Mouse (Mus musculus): Measurements from ENCODE around the gene Hao2.
A peak's percentile ranks its signal among the peaks of the same experiment; 100 is the strongest.

Hao2 gene

DNA sequence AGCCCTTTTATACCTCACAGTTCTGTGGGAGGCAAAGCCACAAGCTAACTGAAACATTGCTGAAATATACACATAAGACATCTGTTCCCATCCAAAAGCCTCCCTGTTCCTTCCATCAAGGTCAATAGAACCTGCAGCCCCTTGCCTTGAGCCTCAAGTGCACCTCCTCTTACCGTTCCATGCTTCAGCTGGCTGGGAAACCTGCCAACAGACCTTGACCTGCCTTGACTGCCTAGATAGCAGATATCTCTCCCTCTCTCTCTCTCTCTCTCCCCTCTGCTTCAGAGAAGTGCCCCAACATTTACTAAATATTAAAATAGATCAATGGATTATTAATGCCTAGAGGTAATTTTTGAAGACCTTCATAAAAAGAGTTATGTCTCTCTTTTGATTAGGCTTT is 38.8 kb upstream of the Hao2 start:
- Histone ChIP-seq H3K36me3 (ENCODE audit: insufficient read depth, low read length) (no peaks in the 10 kb centered on the region), H3K4me1 (replicated peaks; ENCODE audit: low read depth, low read length) (no peaks in the 10 kb centered on the region), H3K9me3 (ENCODE audit: low read length) (no peaks in the 10 kb centered on the region), H3K27me3 (ENCODE audit: insufficient read depth, low read length) (no peaks in the 10 kb centered on the region), H3K4me3 (replicated peaks; ENCODE audit: low read length) (no peak overlapping the region)
- no peak for TF ChIP-seq CTCF (conservative IDR thresholded peaks at IDR 0.05; ENCODE audit: low read length)
- TF ChIP-seq POU5F1 (IDR thresholded peaks at IDR 0.05; ENCODE audit: borderline replicate concordance, low read length): no peak

DNA sequence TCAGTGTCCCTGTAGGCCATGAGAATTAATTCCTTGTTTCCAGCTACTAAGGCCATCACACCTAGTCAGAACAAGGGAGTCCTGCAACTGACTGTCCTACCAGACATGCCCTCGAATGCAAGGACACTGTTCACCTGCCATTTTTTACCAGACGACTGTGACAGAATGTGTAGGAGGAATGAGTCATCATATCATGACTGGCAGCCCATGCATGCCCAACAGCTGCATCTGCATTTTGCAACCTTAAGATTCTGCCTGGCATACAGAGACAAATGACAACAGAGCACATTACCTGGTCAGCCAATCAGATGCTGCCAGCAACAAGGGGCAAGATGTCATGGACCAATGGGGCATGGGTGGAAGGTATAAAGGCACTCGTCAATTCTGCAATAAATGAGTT is 27.4 kb upstream of the Hao2 start:
- H3K36me3 ChIP-seq (ENCODE audit: insufficient read depth, low read length): no peaks in the 10 kb centered on the region
- TF ChIP-seq CTCF (conservative IDR thresholded peaks at IDR 0.05; ENCODE audit: low read length) (no peak), POU5F1 (IDR thresholded peaks at IDR 0.05; ENCODE audit: borderline replicate concordance, low read length) (no peak), NANOG (IDR thresholded peaks at IDR 0.05; ENCODE audit: borderline replicate concordance, low read length) (no peak)
- H3K9me3 ChIP-seq (ENCODE audit: low read length): no peaks in the 10 kb centered on the region
- H3K4me3 ChIP-seq (replicated peaks; ENCODE audit: low read length): no peak overlapping the region
- H3K4me1 ChIP-seq (replicated peaks; ENCODE audit: low read depth, low read length): no peaks in the 10 kb centered on the region
- no peaks in the 10 kb centered on the region for H3K27me3 ChIP-seq (ENCODE audit: insufficient read depth, low read length)

DNA sequence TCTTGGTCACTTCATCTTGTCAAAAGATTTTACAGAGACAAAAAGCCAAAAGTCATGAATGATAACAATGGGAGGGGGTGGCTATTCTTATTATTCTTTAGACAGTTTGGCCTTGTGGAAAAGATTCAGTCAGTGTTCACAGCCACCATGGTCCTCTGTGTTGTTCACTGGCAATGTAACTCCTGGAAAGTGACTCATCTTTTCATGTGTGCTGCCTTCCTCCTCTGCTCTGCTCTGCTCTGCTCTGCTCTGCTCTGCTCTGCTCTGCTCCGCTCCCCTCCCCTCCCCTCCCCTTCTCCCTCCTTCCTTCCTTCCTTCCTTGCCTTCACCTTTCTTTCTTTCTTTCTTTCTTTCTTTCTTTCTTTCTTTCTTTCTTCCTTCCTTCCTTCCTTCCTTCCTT is 24.2 kb upstream of the Hao2 start:
- H3K9me3 ChIP-seq (ENCODE audit: low read length): no peaks in the 10 kb centered on the region

DNA sequence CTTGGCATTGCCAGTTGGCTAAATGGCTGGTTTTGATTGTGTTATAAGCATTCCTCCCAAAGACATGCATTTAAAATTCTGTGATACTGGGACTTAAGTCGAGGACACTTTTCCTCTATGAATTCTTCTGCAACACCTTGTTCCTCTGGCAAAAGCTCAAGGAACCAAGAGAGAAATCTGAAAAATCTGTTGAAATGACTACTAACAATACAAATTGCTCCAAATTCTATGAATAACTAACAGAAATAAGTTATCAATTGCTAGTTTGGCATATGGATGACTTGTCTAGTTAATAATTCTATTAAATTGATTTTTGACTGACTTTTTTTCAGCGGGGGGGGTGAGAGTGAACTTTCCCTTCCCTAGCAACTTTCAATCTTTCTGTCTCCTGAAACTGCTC is 23.8 kb upstream of the Hao2 start:
- Histone ChIP-seq H3K4me3 (replicated peaks; ENCODE audit: low read length) (no peak overlapping the region), H3K36me3 (ENCODE audit: insufficient read depth, low read length) (no peaks in the 10 kb centered on the region), H3K9me3 (ENCODE audit: low read length) (no peaks in the 10 kb centered on the region), H3K27me3 (ENCODE audit: insufficient read depth, low read length) (no peaks in the 10 kb centered on the region), H3K4me1 (replicated peaks; ENCODE audit: low read depth, low read length) (no peaks in the 10 kb centered on the region)
- TF ChIP-seq NANOG (IDR thresholded peaks at IDR 0.05; ENCODE audit: borderline replicate concordance, low read length) (no peak), POU5F1 (IDR thresholded peaks at IDR 0.05; ENCODE audit: borderline replicate concordance, low read length) (no peak), CTCF (conservative IDR thresholded peaks at IDR 0.05; ENCODE audit: low read length) (no peak)

More for the DNA sequence above, 24.2 kb upstream of the Hao2 start:
- H3K27me3 ChIP-seq (ENCODE audit: insufficient read depth, low read length): no peaks in the 10 kb centered on the region
- H3K36me3 ChIP-seq (ENCODE audit: insufficient read depth, low read length): no peaks in the 10 kb centered on the region
- H3K4me3 ChIP-seq (replicated peaks; ENCODE audit: low read length): no peak overlapping the region
- no peak for TF ChIP-seq CTCF (conservative IDR thresholded peaks at IDR 0.05; ENCODE audit: low read length)
- no peak for TF ChIP-seq NANOG (IDR thresholded peaks at IDR 0.05; ENCODE audit: borderline replicate concordance, low read length)
- TF ChIP-seq POU5F1 (IDR thresholded peaks at IDR 0.05; ENCODE audit: borderline replicate concordance, low read length): no peak
- H3K4me1 ChIP-seq (replicated peaks; ENCODE audit: low read depth, low read length): no peaks in the 10 kb centered on the region

DNA sequence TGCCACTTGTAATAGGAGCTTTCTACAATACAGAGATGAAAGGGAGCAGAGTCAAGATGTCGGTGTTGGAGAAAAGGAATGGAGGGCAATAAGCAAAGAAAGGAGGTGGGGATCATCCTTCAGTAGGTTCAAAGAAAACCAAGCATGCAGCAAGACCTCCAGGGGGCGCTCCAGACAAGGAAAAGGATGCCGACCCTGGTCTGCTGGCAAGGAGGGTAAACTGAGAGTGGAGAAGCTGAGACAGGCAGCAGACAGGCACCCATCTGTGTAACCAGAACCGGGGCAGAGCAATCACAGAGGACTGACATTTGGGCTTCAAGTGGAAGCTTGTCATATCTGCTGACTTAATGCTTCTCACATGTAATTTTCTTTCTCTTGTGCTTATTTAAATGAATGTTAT is 22.6 kb upstream of the Hao2 start:
- Histone ChIP-seq H3K4me1 (replicated peaks; ENCODE audit: low read depth, low read length) (no peaks in the 10 kb centered on the region), H3K27me3 (ENCODE audit: insufficient read depth, low read length) (no peaks in the 10 kb centered on the region), H3K9me3 (ENCODE audit: low read length) (no peaks in the 10 kb centered on the region), H3K36me3 (ENCODE audit: insufficient read depth, low read length) (no peaks in the 10 kb centered on the region), H3K4me3 (replicated peaks; ENCODE audit: low read length) (no peak overlapping the region)
- TF ChIP-seq NANOG (IDR thresholded peaks at IDR 0.05; ENCODE audit: borderline replicate concordance, low read length) (no peak), CTCF (conservative IDR thresholded peaks at IDR 0.05; ENCODE audit: low read length) (peak; percentile 65)

DNA sequence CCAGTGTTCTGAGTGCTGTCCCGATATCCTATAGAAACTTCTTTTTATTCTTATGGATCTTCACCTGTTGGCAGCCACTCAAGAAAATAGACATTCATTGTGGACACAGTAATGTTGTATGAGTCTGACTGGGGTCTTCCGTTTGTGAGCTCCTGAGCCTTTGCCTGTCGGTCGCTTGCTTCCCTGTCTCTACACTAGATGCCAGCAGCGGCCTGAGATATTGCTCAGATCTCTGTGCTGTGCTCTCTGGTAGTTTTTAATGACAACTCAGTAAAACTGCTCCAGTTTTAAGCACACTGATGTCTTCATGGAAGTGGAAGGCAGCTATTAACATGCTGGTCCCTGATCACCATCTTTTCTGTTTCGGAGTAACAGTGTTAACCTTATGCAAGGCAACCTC is 20.6 kb upstream of the Hao2 start:
- H3K4me3 ChIP-seq (replicated peaks; ENCODE audit: low read length): no peak overlapping the region
- no peaks in the 10 kb centered on the region for H3K4me1 ChIP-seq (replicated peaks; ENCODE audit: low read depth, low read length)
- H3K27me3 ChIP-seq (ENCODE audit: insufficient read depth, low read length): no peaks in the 10 kb centered on the region
- no peaks in the 10 kb centered on the region for H3K36me3 ChIP-seq (ENCODE audit: insufficient read depth, low read length)
- TF ChIP-seq NANOG (IDR thresholded peaks at IDR 0.05; ENCODE audit: borderline replicate concordance, low read length): no peak
- no peak for TF ChIP-seq CTCF (conservative IDR thresholded peaks at IDR 0.05; ENCODE audit: low read length)
- no peak for TF ChIP-seq POU5F1 (IDR thresholded peaks at IDR 0.05; ENCODE audit: borderline replicate concordance, low read length)
- H3K9me3 ChIP-seq (ENCODE audit: low read length): no peaks in the 10 kb centered on the region

DNA sequence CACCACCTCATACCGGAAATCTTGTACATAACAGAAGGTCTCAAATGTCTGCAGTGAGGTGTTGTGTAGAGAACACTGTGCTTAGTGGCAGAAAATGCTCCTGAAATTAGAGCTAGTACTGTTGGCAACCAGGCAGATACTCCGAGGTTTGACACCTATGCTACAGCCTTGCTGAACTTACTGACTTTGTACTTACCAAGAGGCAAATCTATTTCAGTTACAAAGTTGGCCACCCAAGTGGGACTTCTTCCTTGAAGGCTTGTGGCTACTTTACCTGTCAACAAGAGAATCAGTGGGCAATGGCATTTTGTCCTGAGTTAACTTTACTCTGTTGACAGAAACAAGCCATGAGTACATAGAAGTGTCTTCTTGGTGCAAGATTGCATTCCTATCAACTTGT is 4.6 kb upstream of the Hao2 start:
- H3K4me1 ChIP-seq (replicated peaks; ENCODE audit: low read depth, low read length): no peaks in the 10 kb centered on the region
- H3K4me3 ChIP-seq (replicated peaks; ENCODE audit: low read length): no peak overlapping the region
- H3K27me3 ChIP-seq (ENCODE audit: insufficient read depth, low read length): no peaks in the 10 kb centered on the region
- H3K36me3 ChIP-seq (ENCODE audit: insufficient read depth, low read length): no peaks in the 10 kb centered on the region
- no peaks in the 10 kb centered on the region for H3K9me3 ChIP-seq (ENCODE audit: low read length)
- TF ChIP-seq CTCF (conservative IDR thresholded peaks at IDR 0.05; ENCODE audit: low read length): no peak
- TF ChIP-seq NANOG (IDR thresholded peaks at IDR 0.05; ENCODE audit: borderline replicate concordance, low read length): no peak
- TF ChIP-seq POU5F1 (IDR thresholded peaks at IDR 0.05; ENCODE audit: borderline replicate concordance, low read length): no peak

DNA sequence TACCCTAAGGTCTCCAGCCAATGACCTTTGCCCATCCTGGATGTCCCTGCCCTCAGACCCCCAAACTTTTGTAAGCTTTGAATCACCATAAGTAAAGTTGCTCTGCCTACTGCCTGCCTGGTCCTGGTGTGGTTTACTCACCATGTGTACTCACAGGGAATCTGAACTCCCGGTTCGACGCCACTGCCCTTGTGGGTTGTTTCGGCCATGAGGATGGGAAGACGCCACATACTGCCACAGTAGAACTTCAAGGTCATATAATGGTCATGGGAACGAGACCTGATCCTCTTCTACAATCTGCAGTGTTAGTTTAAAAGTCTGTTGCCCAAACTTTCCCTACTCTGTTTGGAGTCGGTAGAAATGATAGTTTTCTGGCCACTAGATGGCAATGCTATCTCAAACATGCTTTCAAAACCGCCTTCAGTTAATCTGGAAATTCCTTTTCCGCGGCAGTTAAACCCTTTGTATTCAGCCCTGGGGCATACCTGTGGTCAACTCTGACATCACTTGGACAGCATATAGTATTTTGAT is 2.1 kb upstream of the Hao2 start:
- Histone ChIP-seq H3K36me3 (ENCODE audit: insufficient read depth, low read length) (no peaks in the 10 kb centered on the region), H3K4me3 (replicated peaks; ENCODE audit: low read length) (no peak overlapping the region), H3K4me1 (replicated peaks; ENCODE audit: low read depth, low read length) (no peaks in the 10 kb centered on the region), H3K9me3 (ENCODE audit: low read length) (no peaks in the 10 kb centered on the region), H3K27me3 (ENCODE audit: insufficient read depth, low read length) (no peaks in the 10 kb centered on the region)
- TF ChIP-seq NANOG (IDR thresholded peaks at IDR 0.05; ENCODE audit: borderline replicate concordance, low read length) (no peak), CTCF (conservative IDR thresholded peaks at IDR 0.05; ENCODE audit: low read length) (0 out of 2 replicates have a peak, but pooled peaks have one; percentile 21), POU5F1 (IDR thresholded peaks at IDR 0.05; ENCODE audit: borderline replicate concordance, low read length) (no peak)

DNA sequence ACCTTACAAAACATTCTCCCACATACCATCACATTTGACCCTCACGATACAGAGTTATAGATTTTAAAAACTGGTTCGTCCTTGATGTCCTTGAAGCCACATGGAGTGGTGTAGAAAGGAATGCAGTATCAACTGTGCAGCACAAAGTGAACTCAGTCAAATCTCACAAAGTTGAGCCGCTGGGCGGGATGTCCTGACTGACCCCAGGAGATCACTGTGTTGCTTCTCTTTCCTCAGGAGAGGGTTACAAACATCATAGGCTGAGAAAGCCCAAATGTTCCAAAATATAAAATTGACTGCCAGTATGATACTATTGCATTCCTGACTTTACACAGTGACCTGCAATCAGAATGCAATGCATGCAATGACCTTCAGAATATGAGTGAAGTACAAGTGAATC is 2.6 kb downstream of the Hao2 start:
- TF ChIP-seq NANOG (IDR thresholded peaks at IDR 0.05; ENCODE audit: borderline replicate concordance, low read length): no peak
- no peak for TF ChIP-seq CTCF (conservative IDR thresholded peaks at IDR 0.05; ENCODE audit: low read length)
- no peak for TF ChIP-seq POU5F1 (IDR thresholded peaks at IDR 0.05; ENCODE audit: borderline replicate concordance, low read length)
- no peaks in the 10 kb centered on the region for H3K36me3 ChIP-seq (ENCODE audit: insufficient read depth, low read length)
- no peaks in the 10 kb centered on the region for H3K9me3 ChIP-seq (ENCODE audit: low read length)
- H3K4me3 ChIP-seq (replicated peaks; ENCODE audit: low read length): no peak overlapping the region
- H3K27me3 ChIP-seq (ENCODE audit: insufficient read depth, low read length): no peaks in the 10 kb centered on the region
- H3K4me1 ChIP-seq (replicated peaks; ENCODE audit: low read depth, low read length): no peaks in the 10 kb centered on the region
